Mouse (Mus musculus) CH12.LX (cell line): ENCODE measurements around the gene Cd99l2.

Source experiments
- CTCF ChIP-seq, 2 experiments: IDR thresholded peaks in 1 of 2; conservative IDR thresholded peaks in 1 of 2; 2 replicates each; pipeline ENCODE4 v1.5.1; 2011 to 2012; ENCODE audit warnings: low read depth in 2 of 2, low read length in 2 of 2, improper control_type of control experiment in 1 of 2, inconsistent platforms in 1 of 2, mild to moderate bottlenecking in 1 of 2, moderate library complexity in 1 of 2
- EP300 ChIP-seq: IDR thresholded peaks from 2 replicates; pipeline ENCODE4 v1.6.1; 2011; ENCODE audit warnings: low read length, improper control_type of control experiment
- MAFK ChIP-seq: IDR thresholded peaks from 2 replicates; pipeline ENCODE4 v1.6.1; 2011; ENCODE audit warnings: low read length, improper control_type of control experiment; ENCODE audit not compliant: insufficient replicate concordance
- POLR2A ChIP-seq: IDR thresholded peaks from 2 replicates; pipeline ENCODE4 v1.6.1; 2011; ENCODE audit warnings: low read depth, mild to moderate bottlenecking, improper control_type of control experiment, low read length
- POLR2AphosphoS2 ChIP-seq: IDR thresholded peaks from 2 replicates; pipeline ENCODE4 v1.6.1; 2011; ENCODE audit warnings: low read depth, low read length, improper control_type of control experiment
- TBP ChIP-seq: conservative IDR thresholded peaks from 2 replicates; pipeline ENCODE4 v1.6.1; 2011; ENCODE audit warnings: low read depth, low read length, improper control_type of control experiment

DNA sequence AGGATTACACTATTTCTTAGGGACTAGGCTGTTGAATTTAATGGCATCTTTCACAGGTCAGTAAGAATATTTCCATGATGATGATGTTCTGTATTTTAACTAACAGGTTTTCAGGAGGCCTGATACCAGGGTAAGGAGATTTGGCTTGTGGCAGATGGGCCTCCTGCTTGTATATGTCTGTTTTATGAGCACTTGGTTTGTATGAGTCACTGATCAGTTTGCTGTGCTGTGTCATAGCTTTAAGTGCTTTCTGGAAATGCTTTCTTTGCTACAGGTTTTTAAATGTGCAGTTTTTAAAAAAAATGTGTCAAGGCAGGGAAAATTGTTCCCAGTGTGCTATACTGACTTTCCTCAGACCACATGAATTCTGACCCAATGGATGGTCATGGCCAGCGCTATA lies 115.9 kb downstream of the Cd99l2 start:
- no peak for TF ChIP-seq POLR2AphosphoS2
- TF ChIP-seq EP300: no peak
- TF ChIP-seq TBP: no peak
- TF ChIP-seq POLR2A: no peak
- TF ChIP-seq CTCF (conservative IDR thresholded peaks at IDR 0.05 in 1 of 2, IDR thresholded peaks at IDR 0.05 in 1 of 2; ENCODE audit: low read depth in 2 of 2, low read length in 2 of 2): no peak
- no peak for TF ChIP-seq MAFK
